Mouse (Mus musculus) adrenal gland (tissue): ENCODE measurements around the gene Heg1.

ENCODE experiments used
- intact Hi-C: fragments of 180-260 bp; cut with DNase I; formaldehyde crosslinking; loops from one replicate; pipeline ENCODE4 v1.15.1; 2025

The Heg1 gene

DNA sequence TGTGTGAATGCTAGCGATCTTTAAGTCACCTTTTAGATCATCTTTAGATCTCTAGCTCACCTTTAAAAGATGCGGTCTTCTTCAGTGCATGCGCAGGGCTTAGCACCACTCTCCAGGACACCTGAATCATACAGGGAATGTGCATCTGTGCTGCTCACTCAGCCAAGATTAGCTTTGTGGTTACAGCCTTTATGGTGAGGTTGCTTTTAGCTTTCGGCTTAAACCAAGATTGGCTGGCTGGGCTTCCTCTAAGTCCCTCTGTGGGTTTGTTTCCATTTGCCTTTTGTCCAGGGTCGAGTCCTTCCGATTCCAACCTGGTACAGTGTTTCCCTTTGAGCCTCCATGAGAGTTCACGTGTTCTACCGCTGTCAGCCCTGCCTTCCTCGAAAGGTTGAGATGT is 20.1 kb downstream of the Heg1 start:
- intact Hi-C loops = no loop called here

DNA sequence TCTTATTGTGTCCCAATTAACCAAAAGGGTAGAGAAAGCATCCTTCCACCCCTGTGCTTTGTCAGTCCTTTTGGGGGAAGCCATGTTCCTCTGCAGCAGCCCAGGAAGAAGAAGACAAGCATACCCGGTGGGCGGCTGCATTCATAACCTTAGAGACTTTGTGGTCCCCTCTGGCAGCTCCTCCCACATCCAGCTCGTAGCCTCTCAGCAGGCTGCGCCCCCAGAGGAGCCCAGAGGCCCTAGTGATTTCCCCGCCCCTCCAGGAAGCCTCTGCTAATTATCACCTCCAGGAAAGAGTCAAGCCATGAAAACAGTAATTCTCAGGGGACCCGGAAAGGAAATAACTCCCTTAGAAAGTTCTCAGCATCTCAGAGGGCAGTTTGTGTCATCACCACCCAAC is 21.1 kb downstream of the Heg1 start:
- intact Hi-C loops = no loop called here

DNA sequence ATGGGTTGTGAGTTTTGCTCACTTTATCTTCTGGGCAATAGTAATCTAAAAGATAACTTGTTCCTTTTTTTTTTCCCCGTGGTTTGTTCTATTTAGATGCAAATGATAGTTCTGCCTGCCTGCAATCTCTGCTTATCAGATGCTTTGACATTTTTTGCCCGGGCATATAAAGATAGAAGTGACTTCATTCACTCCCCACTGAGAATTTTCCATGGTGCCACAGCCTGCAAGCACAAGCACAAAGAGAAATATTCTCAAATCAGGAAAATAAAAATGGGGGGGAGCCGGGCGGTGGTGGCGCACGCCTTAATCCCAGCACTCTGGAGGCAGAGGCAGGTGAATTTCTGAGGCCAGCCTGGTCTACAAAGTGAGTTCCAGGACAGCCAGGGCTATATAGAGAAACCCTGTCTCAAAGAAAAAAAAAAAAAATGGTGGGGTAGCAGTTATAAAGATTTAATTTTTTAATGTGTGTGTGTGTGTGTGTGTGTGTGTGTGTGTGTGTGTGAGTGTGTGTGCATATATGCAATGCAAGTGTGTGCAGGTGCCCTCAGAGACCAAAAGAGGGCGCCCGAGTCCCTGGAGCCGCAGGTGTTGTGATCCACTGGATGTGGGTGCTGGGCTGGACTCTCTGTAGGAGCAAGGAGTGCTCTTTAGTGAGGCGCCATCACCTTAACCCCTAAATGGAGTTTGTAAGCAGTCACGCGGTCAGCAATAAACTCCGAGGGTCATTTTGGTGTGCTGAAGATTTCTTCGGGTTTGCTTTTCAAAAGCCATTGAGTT is 22.1 kb downstream of the Heg1 start:
- intact Hi-C loops = no loop called here

DNA sequence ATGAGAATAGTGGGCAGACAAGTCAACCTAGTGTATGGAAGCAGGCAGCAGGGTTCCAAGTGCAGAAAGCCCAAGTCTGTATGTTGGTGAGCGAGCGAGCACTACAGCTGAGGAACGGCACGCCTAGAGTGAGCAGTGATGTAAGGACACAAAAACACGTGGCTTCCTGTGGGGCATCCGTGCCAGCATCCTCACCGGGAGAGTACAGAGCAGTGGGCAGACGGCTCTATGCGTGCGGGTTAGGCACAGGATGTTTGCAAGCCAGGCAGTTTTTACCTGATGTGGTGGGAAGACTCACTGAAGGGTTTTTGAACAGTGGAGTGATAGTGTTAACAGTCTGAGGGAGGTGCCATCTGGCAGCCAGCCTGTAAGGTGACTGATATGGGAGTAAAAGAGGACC is 23.9 kb downstream of the Heg1 start:
- intact Hi-C loops = no loop called here

DNA sequence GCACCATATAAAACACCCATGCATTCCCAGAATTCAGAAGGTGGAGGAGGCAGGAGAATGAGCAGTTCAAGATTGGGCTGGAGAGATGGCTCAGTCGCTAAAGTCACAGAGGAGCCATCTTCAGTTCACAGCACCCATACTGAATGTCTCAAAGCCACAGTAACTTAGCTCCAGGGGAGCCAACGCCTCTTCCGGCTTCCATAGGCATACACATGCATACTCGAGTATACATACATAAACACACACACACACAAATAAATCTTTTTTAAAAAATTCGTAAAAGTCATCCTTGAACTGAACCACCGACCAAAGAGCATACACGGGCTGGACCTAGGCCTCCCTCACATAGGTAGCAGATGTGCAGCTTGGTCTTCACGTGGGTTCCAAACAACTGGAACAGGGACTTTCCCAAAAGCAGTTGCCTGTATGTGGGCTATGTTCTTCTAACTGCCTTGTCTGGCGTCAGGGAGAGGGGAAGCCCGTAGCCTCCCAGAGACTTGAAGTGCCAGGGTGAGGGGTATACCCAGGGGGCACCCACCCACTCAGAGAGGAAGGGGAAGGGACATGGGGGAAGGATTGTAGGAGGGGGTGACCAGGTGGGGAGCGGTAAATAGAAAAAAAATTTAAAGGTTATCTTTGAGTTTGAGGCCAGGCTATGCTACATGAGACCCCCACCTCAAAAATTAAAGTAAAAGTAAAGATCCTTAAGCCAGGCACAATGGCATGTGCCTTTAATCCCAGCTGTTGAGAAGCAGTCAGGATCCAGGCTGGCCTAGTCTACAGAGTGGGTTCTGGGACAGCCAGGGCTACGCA is 24.6 kb downstream of the Heg1 start:
- intact Hi-C loops = no loop called here

DNA sequence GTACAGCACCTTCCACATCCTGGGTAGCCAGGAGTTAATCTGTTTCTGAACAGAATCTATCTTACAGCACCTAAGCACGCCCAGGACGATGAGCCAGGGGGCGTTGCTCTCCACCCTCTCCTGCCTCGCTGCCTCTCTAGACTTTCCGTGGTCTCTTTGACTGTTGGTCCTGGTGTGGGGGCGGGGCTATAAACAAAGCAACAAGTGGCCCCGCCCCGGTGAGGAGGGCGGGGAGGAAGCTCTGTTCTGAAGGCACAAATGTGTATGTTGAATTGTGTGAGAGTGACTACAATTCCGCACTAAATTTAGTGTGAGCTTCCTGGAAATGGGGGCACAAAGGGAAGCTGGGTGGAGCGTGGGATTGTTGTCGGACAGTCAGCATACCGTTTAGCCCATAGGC is 30.1 kb downstream of the Heg1 start:
- intact Hi-C loops = no loop called here

DNA sequence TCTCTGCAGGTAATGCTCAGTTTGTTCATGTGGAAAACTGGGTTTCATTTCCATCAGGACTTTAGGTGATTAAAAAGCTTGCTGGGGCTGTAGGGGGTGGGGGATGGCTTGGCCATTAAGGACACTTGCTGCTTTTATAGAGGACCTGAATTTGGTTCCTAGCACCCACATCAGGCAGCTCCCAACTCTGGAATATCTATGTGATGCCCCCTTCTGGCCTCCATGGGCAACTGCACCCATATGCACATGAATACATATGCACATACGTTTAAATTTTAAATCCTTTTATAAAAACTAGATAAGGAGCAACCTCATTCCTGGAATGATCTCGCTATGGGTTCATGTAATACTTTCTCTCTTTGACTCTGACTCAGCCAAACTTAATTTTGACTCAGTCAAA is 39.1 kb downstream of the Heg1 start:
- intact Hi-C loops = no loop called here

DNA sequence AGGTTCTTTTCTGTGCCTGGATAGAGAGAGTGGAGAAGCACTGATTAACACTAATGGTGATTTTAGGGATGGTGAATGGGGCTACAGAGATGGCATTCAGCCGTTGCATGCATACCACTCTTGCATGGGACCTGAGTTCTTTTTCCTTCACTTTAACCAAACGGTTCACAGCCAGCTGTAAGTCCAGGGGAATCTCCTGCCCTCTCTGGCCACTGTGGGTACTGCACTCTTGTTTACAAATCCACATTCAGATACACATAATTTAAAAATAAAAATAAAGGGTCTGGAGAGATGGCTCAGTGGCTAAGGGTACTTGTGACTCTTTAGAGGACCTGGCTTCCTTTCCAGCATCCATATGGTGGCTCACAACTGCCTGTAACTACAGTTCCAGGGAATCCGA is 39.8 kb downstream of the Heg1 start:
- intact Hi-C loops = no loop called here

DNA sequence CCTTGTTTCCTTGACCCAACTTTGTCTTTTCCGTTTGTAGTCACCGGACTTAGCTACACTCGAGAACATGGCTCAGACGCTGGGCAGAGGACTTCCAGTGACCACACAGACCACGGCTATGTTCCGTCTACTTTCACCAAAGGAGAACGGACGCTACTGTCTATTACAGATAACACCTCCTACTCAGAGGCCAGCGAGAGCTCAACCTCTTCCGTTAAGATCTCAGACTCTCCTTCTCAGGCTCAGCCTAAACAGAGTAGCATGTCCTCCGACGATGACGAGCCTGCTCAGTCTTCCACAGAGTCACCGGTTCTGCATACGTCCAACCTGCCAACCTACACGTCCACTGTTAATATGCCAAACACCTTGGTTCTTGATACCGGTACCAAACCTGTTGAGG is 42.1 kb downstream of the Heg1 start:
- intact Hi-C loops = no loop called here

DNA sequence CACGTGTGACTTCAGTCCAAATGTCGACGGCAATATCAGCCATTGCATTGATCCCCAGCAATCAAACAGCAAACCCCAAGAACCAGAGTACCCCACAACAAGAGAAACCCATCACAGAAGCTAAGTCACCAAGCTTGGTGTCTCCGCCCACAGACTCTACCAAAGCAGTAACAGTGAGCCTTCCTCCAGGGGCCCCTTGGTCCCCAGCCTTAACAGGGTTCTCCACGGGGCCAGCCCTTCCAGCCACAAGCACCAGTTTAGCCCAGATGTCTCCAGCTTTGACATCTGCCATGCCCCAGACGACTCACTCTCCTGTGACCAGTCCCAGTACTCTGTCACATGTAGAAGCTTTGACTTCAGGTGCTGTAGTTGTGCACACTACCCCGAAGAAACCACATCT is 42.7 kb downstream of the Heg1 start:
- intact Hi-C loops = no loop called here

DNA sequence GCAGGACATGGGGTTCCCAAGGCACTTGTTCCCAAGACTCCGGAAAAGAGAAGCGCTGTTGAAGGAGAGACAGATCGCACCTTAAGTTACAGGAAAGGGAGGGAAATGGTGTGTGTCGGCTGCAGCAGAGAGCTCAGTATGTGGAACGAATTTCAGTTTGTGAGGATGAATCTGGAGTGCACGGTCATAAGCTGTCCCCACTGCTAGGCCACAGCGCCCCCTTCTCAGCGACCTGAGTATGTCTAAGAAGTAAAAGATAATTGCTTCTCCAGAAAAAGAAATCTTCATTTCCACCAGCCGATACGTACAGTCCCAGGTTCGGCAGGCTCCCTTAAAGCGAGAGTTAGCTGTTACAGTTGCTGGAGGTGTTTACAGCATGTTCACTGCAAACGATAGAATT is 44.3 kb downstream of the Heg1 start:
- intact Hi-C loops = no loop called here

DNA sequence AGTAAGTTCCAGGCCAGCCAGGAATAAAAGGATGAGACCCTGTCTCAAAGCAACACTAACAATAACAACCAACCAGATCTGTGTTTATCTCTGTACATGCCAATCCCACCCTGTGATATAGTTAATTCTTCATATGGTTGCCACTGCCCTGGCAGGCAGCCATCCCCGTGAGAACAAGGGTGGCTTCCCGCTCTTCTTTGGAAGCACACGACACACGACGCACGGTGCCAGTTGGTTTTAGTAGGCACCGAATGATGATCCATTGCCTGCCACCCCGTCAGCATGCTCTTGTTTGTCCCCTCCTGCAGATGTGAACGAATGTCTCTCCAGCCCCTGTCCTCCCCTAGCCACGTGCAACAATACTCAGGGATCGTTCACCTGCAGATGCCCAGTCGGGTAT is 47.1 kb downstream of the Heg1 start:
- intact Hi-C loops = loop anchor here (10.0 kb wide), 1 partner anchor 426 kb away; no protein-coding TSS in a partner anchor

DNA sequence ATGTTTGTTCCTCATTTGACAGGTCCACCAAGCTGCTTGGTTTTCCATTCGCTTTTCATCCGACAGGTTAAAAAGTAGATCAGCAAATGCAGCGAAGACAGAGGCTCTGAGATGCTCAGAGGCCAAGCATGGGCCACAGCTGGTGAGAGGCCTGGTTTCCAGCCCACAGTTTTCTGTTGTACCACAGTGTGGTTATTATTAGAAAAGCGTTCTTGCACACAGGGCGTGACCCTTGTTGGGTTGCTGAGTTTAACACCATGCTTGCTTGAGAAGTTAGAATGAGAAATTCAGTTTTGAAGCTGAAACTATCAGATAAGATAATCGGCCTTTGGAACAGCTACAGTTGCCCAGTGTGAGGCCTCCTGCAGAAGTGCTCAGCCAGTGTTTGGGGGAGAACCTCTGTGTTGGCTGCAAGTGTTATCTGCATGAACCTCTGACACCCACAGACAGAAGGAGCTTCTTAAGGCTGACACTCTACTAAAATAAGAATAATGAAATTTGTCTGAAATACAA is 48.1 kb downstream of the Heg1 start:
- intact Hi-C loops = loop anchor here (10.0 kb wide), 1 partner anchor 427 kb away; no protein-coding TSS in a partner anchor

DNA sequence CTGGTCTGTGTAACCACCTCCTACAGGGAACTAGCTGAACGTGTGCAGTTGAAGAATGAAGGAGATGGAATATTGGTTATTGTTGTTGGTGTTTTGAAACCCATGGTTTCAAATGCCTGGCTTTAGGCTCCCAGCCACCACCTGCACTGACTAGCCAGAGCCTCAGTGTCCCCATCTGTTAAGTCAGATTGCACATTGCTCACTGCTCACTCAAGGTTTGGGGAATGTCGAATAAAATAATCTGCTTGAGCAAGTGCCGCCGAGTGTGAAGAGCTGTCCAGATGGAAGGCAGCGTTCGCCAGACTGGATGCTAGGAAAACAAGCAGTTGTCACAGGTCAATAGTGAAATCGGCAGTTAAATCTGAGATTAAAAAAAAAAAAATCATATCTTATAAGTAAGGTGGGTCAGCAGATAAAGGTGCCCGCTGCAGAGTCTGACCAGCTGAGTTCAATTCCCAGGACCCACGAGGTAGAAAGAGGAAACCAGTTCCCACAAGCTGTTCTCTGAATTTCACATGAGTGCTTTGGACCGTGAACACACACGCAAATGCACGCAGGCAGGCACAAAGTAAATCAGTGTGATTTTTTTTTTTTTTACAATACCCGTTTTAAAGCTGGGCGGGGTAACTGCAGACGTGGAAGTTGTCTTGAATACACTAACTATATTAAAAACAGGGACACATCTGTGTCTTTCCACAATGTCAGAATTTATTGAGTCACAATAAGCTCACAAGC is 48.8 kb downstream of the Heg1 start:
- intact Hi-C loops = loop anchor here (10.0 kb wide), 1 partner anchor 428 kb away; no protein-coding TSS in a partner anchor

DNA sequence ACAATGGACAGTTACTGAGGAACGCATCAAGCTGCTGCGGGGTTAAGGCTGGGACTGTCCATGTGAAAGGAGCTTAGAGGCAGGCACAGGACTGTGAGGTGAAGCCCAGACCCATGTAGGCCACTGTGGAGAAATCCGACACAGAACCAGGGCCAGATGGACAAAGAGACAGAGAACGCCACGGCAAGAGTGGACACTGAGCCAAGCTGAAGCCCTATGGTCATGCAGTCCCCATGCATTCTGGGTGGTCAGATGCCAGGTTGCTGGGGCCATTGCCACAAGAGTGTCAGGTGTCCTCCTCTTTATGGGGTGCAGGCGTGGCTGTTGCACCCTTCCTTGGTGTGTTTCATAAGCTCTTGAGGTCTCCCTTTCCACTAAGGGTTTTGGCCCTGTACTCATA is 49.7 kb downstream of the Heg1 start:
- intact Hi-C loops = loop anchor here (10.0 kb wide), 1 partner anchor 429 kb away; no protein-coding TSS in a partner anchor

DNA sequence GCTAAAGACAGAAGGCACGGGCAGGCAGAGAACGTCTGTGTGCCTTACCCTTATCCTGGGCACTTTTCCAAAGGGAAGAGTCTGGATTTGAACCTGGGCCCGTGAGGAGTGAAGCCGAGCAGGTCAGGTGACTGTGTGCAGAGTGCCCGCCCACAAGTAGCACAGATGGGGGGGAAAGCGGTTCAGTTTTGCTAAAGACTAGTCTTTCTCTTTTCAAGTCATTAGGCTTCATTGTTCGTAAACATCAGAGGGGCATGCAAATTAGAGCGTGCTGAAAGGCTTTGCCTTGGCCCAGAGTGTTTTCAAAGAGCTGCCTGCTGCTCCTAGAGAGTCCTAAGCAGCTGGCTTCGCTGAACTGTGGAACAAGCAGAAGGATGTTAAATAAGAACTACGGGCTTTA is 50.4 kb downstream of the Heg1 start:
- intact Hi-C loops = loop anchor here (10.0 kb wide), 1 partner anchor 430 kb away; no protein-coding TSS in a partner anchor

DNA sequence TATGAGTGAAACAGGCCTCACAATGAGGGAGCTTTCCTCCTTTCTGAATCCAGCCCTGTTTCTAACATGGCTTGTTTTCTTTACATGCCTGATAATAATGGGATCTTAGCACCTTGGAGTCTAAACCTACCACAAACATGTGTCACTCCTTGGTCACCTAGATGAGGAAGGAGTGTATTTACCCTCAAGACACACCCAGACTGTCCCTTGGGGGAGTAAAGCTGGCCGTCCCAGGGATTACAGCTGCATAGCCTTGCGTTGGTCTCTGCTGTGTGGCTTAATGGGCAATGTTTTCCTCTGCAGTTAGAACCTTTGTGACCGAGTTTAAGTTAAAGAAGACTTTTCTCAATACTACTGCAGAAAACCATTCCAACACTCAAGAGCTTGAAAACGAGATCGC is 51.1 kb downstream of the Heg1 start:
- intact Hi-C loops = loop anchor here (10.0 kb wide), 1 partner anchor 430 kb away; no protein-coding TSS in a partner anchor

DNA sequence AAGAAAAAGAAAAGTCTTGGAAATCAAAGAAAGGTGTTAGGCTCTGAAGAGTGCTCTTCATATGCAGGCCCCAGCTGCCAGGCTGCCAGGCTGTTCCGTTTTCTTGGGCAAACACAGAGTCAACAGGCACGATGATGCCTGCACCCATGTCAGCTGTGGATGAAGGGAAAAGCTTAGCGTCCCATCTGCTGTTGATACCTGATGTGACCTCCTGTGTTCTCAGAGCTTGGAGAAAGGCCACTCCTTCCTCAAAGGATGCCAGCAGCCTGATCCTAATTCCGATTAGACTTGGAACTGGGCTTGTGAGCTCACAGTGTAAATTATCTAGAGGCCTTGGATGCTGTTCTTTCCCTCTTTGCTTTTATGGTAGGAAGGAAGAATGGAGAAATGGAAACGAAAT is 51.6 kb downstream of the Heg1 start:
- intact Hi-C loops = loop anchor here (10.0 kb wide), 1 partner anchor 431 kb away; no protein-coding TSS in a partner anchor

DNA sequence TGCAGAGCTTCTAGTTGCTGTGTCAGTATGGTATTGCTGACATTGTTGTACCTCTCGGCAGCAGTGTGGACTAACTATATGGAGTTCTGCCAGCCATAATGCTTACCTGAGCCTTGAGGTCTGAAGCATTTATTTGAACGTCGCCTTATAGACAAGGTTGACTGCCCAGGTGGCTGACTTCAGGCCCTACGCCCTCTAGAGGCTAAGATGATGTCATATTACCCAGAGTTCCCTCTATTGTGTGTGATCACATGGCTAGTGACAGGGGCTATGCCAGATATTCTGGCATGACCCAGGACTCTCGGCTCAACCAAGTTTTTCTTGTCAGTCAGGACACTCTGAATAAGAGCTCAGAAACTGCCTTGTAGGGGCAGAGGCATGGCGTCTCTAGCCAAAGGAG is 52.6 kb downstream of the Heg1 start:
- intact Hi-C loops = loop anchor here (10.0 kb wide), 1 partner anchor 432 kb away; no protein-coding TSS in a partner anchor

DNA sequence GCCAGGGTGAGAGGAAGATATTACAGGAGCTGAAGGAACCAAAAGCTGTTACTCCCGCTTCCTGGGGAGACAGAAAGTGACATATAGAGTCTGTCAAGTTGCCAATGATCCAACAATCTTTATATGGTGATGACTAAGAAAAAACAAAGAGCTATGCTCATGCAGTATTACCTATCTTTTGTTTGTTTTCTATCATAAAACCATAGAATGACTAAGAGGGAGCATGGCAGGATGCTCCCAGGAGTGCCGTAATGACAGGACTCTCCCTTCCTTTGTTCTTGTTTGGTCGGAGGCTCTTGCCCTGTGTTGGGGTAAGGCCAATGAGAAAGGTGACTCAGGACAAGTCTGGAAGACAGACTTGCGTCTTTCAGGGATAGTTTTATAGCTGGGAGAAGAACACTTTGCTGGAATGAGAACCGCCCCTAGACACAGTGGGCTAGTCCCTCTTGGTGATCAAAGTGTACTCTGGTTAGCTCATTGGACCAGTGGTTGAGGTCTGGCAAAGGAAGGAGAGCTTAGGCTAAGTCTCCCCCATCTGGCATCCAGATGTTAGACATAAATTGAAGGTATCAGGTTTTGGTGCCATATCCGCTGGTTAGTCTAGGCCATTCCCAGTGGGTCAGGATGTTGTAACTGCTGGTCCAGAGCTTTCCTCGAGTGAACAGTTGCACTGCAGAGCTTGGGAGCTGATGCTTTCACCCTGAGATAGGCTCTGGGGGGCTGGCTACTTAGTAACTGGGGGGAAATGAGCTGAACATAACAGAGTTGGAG is 55.0 kb downstream of the Heg1 start:
- intact Hi-C loops = loop anchor here (1.0 to 10.0 kb wide), 2 partner anchors 27 to 434 kb away; no protein-coding TSS in a partner anchor
